Mouse (Mus musculus) neural tube, embryonic 14.5 days (tissue): ENCODE results near the gene Trim17. TPM values are rescaled to one million over a fixed set of nuclear protein-coding genes. Genes with fewer than 3 reads are reported as not detected.
A peak's percentile ranks its signal among the peaks of the same experiment; 100 is the strongest.

Source experiments
- ATAC-seq: fragments of 200-750 bp; cut with Nextera tagmentation; 2 replicates; pipeline ENCODE4 v1.8.0; 2017; ENCODE audit warnings: low read depth, mild to moderate bottlenecking, moderate TSS enrichment, moderate library complexity
- H3K27ac ChIP-seq: fragments of 300-500 bp; sonication (generic); 2 replicates; pipeline ENCODE4 v1.5.1; 2014; ENCODE audit warnings: low read depth, mild to moderate bottlenecking, control low read depth, low read length, moderate library complexity, mixed read lengths
- H3K27me3 ChIP-seq: fragments of 300-500 bp; sonication (generic); 2 replicates; pipeline ENCODE4 v1.6.1; 2014; ENCODE audit warnings: low read length; ENCODE audit not compliant: control insufficient read depth, insufficient read depth
- H3K36me3 ChIP-seq: fragments of 300-500 bp; sonication (generic); 2 replicates; pipeline ENCODE4 v1.6.1; 2014; ENCODE audit warnings: low read length, mixed read lengths; ENCODE audit not compliant: control insufficient read depth, insufficient read depth
- H3K4me1 ChIP-seq: fragments of 300-500 bp; sonication (generic); 2 replicates; pipeline ENCODE4 v1.6.1; 2014; ENCODE audit warnings: low read length; ENCODE audit not compliant: control insufficient read depth, insufficient read depth
- H3K4me2 ChIP-seq: fragments of 300-500 bp; sonication (generic); 2 replicates; pipeline ENCODE4 v1.6.1; 2014; ENCODE audit warnings: mild to moderate bottlenecking, low read depth, low read length, control low read depth
- H3K4me3 ChIP-seq: fragments of 300-500 bp; sonication (generic); 2 replicates; pipeline ENCODE4 v1.5.1; 2014; ENCODE audit warnings: low read depth, low read length, control low read depth, mixed read lengths
- H3K9ac ChIP-seq: fragments of 300-500 bp; sonication (generic); replicated peaks from 2 replicates; pipeline ENCODE4 v1.6.1; 2014; ENCODE audit warnings: low read depth, mild to moderate bottlenecking, control low read depth, low read length, mixed read lengths
- H3K9me3 ChIP-seq: fragments of 300-500 bp; sonication (generic); 2 replicates; pipeline ENCODE4 v1.6.1; 2016; ENCODE audit warnings: low read length; ENCODE audit not compliant: control insufficient read depth
- WGBS: fragments of 180-500 bp; shearing (Covaris S2); extraction: QIAGEN DNeasy Blood & Tissue Kit; methylation state at CpG from one replicate; pipeline ENCODE4 v1.1.7; 2014; 5-methylcytosine and 5-hydroxymethylcytosine counted together
- polyA plus RNA-seq: library from polyadenylated mRNA; unstranded; fragments of >200 nt; fragmentation: Nextera tagmentation; extraction: Ambion mirVana; gene quantifications from 2 replicates; pipeline ENCODE4 v1.2.1, GENCODE M21; 2014

Gene Trim17
- polyA plus RNA-seq, 1 experiment from 2014 or later = 0.80 TPM

DNA sequence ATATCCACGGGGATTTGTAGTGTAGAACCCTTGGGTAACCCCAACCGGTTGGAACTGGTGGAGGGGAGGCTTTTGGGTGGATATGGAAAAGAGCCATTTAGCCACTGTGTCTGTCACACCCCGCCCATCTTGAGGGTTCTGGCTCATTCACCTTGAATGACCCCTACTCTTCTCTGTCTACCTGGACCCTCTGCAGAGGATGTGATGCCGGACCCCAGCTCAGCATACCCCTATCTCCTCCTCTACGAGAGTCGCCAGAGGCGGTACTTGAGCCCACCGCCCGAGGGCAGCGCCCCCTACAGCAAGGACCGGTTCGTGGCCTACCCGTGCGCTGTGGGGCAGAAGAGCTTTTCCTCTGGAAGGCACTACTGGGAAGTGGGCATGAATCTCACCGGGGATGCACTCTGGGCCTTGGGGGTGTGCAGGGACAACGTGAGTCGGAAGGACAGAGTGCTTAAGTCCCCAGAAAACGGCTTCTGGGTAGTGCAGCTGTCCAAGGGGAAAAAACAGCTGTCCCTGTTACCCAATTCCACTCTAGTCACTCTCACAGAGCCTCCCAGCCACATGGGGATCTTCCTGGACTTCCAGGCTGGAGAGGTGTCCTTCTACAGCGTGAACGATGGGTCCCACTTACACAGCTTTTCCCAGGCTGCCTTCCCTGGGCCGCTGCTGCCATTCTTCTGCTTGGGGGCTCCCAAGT, 16.5 kb downstream of the Trim17 start:
- Histone ChIP-seq H3K27ac (no peak overlapping the region), H3K9me3 (no peaks in the 10 kb centered on the region), H3K4me3 (no peak overlapping the region), H3K9ac (no peak overlapping the region), H3K27me3 (no peaks in the 10 kb centered on the region), H3K4me1 (peaks cover 6% of the 10 kb centered on the region; the same call in 1 of the 2 replicates), H3K4me2 (no peak overlapping the region), H3K36me3 (no peaks in the 10 kb centered on the region; the same call in 1 of the 2 replicates)
- no peak for ATAC-seq
- WGBS = 90% methylated on average over 21 of the region's 21 CpGs

DNA sequence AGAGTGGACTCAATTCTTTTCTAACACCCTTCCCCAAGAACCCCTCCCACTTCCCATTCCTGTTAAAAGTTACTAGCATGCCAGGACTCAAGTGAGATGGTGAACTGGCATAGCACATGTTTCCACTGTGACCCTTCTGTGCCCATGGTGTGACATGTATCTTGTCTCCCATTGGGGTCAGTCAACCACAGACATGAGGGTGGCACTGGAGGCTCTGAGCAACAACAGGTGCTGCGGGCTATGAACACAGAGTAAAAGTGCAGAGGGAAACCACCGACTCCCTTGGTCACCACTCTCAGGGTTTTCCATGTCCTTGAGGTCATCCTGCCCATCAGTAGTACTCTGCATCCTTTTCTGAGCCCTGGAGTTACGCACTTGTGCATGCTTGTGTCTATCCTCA, 17.3 kb downstream of the Trim17 start:
- peaks cover 6% of the 10 kb centered on the region for H3K4me1 ChIP-seq
- no peak overlapping the region for H3K9ac ChIP-seq
- no peak for ATAC-seq
- H3K27me3 ChIP-seq = no peaks in the 10 kb centered on the region
- 96% methylated on average over 3 of the region's 3 CpGs for WGBS
- no peak overlapping the region for H3K27ac ChIP-seq
- no peak overlapping the region for H3K4me2 ChIP-seq
- H3K36me3 ChIP-seq = no peaks in the 10 kb centered on the region; the same call in 1 of the 2 replicates
- H3K4me3 ChIP-seq = no peak overlapping the region
- H3K9me3 ChIP-seq = no peaks in the 10 kb centered on the region

DNA sequence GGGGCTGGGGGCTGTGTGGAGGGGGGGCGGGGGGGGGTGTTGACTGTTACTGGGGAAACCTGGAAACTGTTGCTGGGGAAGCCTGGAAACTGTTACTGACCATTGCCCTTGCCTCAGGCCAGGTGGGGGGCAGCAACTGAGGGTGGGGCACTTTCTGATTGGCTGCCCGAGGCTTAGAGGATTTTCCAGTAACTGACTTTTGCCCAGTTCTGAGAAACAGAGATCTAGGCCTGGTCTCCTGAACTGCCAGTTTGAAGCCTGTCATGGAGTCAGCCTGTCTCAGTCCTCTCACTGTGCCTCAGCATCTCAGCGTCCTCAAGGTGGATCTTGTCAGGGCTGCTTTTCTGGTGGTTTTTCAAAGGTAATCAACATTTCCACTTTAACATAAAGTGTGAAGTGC, 19.9 kb downstream of the Trim17 start:
- no peak overlapping the region for H3K4me2 ChIP-seq
- no peak overlapping the region for H3K27ac ChIP-seq
- WGBS = 95% methylated on average over 3 of the region's 3 CpGs
- H3K4me1 ChIP-seq = peaks cover 18% of the 10 kb centered on the region
- no peaks in the 10 kb centered on the region for H3K9me3 ChIP-seq
- H3K27me3 ChIP-seq = no peaks in the 10 kb centered on the region
- no peak overlapping the region for H3K9ac ChIP-seq
- H3K4me3 ChIP-seq = no peak overlapping the region
- no peak for ATAC-seq
- no peaks in the 10 kb centered on the region for H3K36me3 ChIP-seq

DNA sequence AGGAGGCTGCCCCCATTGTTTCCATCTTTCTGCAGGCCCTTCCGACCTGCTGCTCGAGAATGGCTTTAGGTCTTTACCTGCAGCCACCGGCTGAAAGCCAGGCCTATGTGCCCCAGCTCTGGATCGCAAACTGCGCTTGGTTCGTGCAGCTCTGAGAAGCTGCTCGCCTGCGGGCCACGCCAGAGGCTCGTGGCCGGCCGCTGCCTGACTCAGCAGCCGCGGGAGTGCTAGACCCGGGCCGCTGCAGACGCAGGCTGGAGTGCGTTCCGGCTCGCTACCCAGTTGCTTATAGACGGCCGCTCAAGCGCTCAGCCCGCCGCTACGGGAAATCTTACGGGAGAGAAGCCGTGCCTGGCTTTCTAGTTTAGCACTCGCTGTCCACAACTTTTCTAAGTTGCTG, 22.7 kb downstream of the Trim17 start:
- Histone ChIP-seq H3K4me1 (peaks cover 28% of the 10 kb centered on the region), H3K9ac (peak overlapping the region; percentile 80), H3K27me3 (no peaks in the 10 kb centered on the region), H3K27ac (0 out of 2 replicates have a peak overlapping the region, but pooled peaks have one; percentile 22), H3K36me3 (peaks cover 3% of the 10 kb centered on the region; the same call in 1 of the 2 replicates), H3K9me3 (no peaks in the 10 kb centered on the region), H3K4me2 (peak overlapping the region; percentile 100), H3K4me3 (peak overlapping the region; percentile 98)
- no peak for ATAC-seq
- under 1% methylated on average over 29 of the region's 29 CpGs for WGBS

GRCm38 (mm10) chr11:58977607-58978026, 23.1 kb downstream of the Trim17 start:
- peak; percentile 24; the same call in 1 of the 2 replicates for ATAC-seq
- peak overlapping the region; percentile 71 for H3K27ac ChIP-seq
- H3K9me3 ChIP-seq = no peaks in the 10 kb centered on the region
- H3K4me3 ChIP-seq = peak overlapping the region; percentile 98
- H3K27me3 ChIP-seq = no peaks in the 10 kb centered on the region
- H3K4me2 ChIP-seq = peak overlapping the region; percentile 100
- H3K9ac ChIP-seq = peak overlapping the region; percentile 80
- H3K36me3 ChIP-seq = peaks cover 8% of the 10 kb centered on the region
- peaks cover 28% of the 10 kb centered on the region for H3K4me1 ChIP-seq
- under 1% methylated on average over 21 of the region's 21 CpGs for WGBS

DNA sequence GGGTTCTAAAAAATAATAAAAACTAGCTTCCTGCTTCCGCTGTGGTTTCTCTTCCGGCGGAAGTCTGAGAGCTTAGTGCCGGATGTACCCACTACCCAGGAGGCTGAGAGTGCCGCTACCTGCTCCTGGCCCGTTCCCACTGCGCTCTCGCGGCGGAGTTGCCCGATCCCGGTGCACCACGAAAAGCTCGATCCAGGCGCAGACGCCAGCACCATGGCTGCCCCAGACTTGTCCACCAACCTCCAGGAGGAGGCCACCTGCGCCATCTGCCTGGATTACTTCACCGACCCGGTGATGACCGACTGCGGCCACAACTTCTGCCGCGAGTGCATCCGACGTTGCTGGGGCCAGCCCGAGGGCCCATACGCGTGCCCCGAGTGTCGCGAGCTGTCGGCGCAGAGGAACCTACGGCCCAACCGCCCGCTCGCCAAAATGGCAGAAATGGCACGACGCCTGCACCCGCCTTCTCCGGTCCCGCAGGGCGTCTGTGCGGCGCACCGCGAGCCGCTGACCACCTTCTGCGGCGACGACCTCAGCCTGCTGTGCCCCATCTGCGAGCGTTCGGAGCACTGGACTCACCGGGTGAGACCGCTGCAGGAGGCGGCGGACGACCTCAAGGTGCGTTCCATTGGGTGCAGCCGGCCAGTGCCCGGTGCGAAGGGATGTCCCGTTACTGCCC, 23.7 kb downstream of the Trim17 start, which contains the start of gene Trim11:
Gene Trim11 (plus strand): TSS at position 67 of the 679 bp plus-strand sequence.
- H3K9ac ChIP-seq = peak within 1 kb of the TSS; percentile 80
- peaks cover 28% of the 10 kb centered on the region for H3K4me1 ChIP-seq
- H3K4me2 ChIP-seq = peak within 1 kb of the TSS; percentile 100
- H3K27me3 ChIP-seq = no peaks in the 10 kb centered on the region
- peak; percentile 79 for ATAC-seq
- no peaks in the 10 kb centered on the region for H3K9me3 ChIP-seq
- H3K36me3 ChIP-seq = peaks cover 11% of the 10 kb centered on the region
- H3K27ac ChIP-seq = peak within 1 kb of the TSS; percentile 71
- peak within 1 kb of the TSS; percentile 98 for H3K4me3 ChIP-seq
- WGBS = under 1% methylated on average over 64 of the region's 64 CpGs

- Histone ChIP-seq H3K27ac (no peak overlapping the region), H3K4me1 (peaks cover 28% of the 10 kb centered on the region), H3K36me3 (peaks cover 11% of the 10 kb centered on the region), H3K4me2 (peak overlapping the region; percentile 100), H3K9ac (peak overlapping the region; percentile 80), H3K27me3 (no peaks in the 10 kb centered on the region), H3K4me3 (peak overlapping the region; percentile 98), H3K9me3 (no peaks in the 10 kb centered on the region)
- 3% methylated on average over 5 of the region's 5 CpGs for WGBS
- ATAC-seq = no peak
Measured at GRCm38 (mm10) chr11:58978706-58979030, 24.2 kb downstream of the Trim17 start.

- ATAC-seq = no peak
- 80% methylated on average over 3 of the region's 3 CpGs for WGBS
Measured at GRCm38 (mm10) chr11:58979183-58979582, 24.7 kb downstream of the Trim17 start.

GRCm38 (mm10) chr11:58979661-58980060, 25.2 kb downstream of the Trim17 start:
- H3K4me2 ChIP-seq = peak overlapping the region; percentile 100
- ATAC-seq = no peak
- H3K9me3 ChIP-seq = no peaks in the 10 kb centered on the region
- H3K4me1 ChIP-seq = peaks cover 28% of the 10 kb centered on the region
- peaks cover 11% of the 10 kb centered on the region for H3K36me3 ChIP-seq
- 92% methylated on average over 7 of the region's 7 CpGs for WGBS
- no peak overlapping the region for H3K27ac ChIP-seq
- no peaks in the 10 kb centered on the region for H3K27me3 ChIP-seq
- H3K4me3 ChIP-seq = no peak overlapping the region
- H3K9ac ChIP-seq = no peak overlapping the region

More at GRCm38 (mm10) chr11:58979183-58979582, 24.7 kb downstream of the Trim17 start:
- Histone ChIP-seq H3K4me3 (peak overlapping the region; percentile 98), H3K9me3 (no peaks in the 10 kb centered on the region), H3K27ac (no peak overlapping the region), H3K4me2 (peak overlapping the region; percentile 100), H3K4me1 (peaks cover 28% of the 10 kb centered on the region), H3K27me3 (no peaks in the 10 kb centered on the region), H3K9ac (no peak overlapping the region; the same call in 1 of the 2 replicates), H3K36me3 (peaks cover 11% of the 10 kb centered on the region)
